Mouse (Mus musculus) kidney, postnatal 4 days (tissue): Measurements from ENCODE around the gene Spata31d1b.

Experiments
- DNase-seq, 2 experiments: peaks; one replicate each; pipeline ENCODE4 v3.0.0; 2021; ENCODE audit warnings: mixed read lengths in 2 of 2

The Spata31d1b gene

GRCm38 (mm10) chr13:59750310-59750709 lies 38.2 kb downstream of the Spata31d1b start:
- DNase-seq = no peak

DNA sequence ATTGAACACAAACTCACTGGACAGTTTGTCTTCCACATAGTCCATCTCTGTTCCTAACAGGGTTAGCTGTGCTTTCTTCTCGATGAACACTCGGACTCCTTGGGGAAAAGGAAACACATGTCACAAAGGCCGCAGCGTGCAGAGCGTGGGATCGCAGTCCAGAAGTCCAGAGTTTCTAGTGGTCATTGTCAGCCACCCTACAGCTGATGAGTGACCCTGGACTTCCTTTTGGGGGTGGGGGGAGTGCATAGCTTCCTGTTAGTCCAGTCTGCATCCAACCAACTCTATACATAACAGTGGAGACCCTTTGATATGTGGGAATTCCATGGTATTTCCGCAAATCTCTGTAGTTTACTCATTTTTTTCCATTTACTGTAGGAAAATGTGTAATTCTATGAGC lies 44.8 kb downstream of the Spata31d1b start:
- DNase-seq = peak in 1 of 2 experiments; percentile 33

DNA sequence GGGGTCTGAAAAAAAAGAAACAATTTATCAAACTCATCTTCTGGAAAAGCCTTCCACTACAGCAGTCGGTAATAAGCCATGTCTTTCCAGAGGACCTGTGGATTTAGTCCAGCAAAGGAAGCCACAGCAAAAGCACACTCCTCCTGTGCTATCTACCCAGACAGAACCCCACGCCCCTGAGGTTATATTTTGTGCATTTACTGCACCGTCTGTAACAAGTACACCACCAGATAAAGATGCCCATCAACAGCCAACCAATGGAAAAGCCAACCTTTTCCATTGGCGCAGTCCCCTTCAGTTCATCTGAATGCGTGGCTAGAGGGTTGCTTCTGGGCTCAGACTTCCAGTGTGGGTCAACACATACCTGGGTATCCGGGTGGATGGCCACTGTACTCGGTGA lies 50.7 kb downstream of the Spata31d1b start:
- DNase-seq = no peak

DNA sequence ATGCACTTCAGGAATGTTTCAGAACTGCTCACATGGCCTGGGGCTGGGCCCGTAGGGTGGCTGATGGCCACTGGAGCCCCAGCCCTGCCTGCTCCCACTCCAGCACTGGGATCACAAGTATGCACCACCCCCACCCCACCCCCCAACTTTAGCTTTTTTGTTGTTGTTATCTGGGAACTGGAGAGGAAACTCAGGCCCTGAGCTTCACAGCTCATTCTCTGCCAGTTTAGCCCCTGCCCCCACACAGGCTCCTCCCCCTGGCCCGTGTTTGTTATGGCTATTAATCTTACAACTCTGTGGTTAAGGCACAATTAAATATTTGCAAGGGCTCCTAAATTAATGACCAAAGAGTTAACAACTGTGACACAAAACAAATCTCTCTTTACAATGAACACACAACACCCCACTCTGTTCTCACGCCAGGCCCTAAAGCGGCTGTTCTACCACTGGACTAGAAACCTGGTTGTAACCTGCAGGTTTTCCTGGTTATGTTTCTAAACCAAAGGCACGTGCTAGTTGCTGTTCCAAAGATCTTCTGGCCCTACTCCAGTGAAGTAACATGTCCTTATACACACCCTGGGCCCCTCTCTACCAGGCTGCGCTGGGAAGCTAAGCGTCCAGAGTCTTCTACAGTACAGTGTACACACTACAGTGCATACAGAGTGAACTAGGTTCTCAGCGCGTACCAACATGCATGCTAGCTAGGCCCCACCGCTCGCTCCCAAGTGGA lies 54.9 kb downstream of the Spata31d1b start:
- DNase-seq = peak; percentile 83 to 87

DNA sequence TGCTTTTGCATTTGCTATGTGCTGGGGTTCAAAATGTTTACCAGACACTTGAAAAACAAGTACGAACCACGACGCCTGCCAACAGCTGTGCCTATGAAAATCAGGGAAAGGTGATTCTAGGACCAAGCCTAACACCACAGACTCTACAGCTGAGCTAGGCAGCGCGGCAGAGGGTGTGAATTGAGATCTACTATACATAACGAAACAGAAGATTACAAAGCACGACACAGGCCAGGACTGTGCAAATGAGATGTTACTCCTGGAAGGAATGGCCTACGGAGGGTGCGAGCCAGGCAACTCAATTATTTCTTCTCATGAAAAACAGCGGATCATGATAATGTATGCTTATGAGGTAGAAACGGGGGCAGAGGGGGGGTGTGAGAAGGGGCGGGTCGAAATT lies 56.4 kb downstream of the Spata31d1b start:
- peak in 1 of 2 experiments; percentile 24 for DNase-seq
